Mouse (Mus musculus) CD4-positive, CD25-positive, alpha-beta regulatory T cell, adult 4 months (primary cell): ENCODE results near the gene Tmem88b. TPM values are rescaled to one million over a fixed set of nuclear protein-coding genes. Genes with fewer than 3 reads are reported as not detected.

ENCODE experiments used
- polyA plus RNA-seq, 2 experiments: library from polyadenylated mRNA; unstranded; fragments of 100-300 nt; shearing (Covaris generic); gene quantifications; one replicate each; pipeline ENCODE4 v1.2.1; 2017

Tmem88b gene
- polyA plus RNA-seq, 2 experiments from 2014 or later: not detected

Other genes starting within 250 kb of the Tmem88b start
- gene Nadk, start 223.5 kb downstream of the Tmem88b start, polyA plus RNA-seq: 10 to 100 TPM; 64.7 to 81.5 TPM
- 1 to 10 TPM; 9.1 to 9.7 TPM for gene Slc35e2, start 184.5 kb downstream of the Tmem88b start, polyA plus RNA-seq
- gene Cdk11b, start 161.0 kb downstream of the Tmem88b start, polyA plus RNA-seq: 100 to 1,000 TPM; 121 to 144 TPM
- gene Gm10563, start 140.5 kb downstream of the Tmem88b start, polyA plus RNA-seq: not detected
- gene Mmp23, start 132.5 kb downstream of the Tmem88b start, polyA plus RNA-seq: not detected
- gene Mib2, start 116.7 kb downstream of the Tmem88b start, polyA plus RNA-seq: 1 to 10 TPM; 4.8 to 5.1 TPM
- gene Fndc10, start 91.5 kb downstream of the Tmem88b start, polyA plus RNA-seq: 1 to 10 TPM in 1 of 2 experiments, under 1 TPM in 1; 0.59 to 1.4 TPM
- 100 to 1,000 TPM; 153 to 164 TPM for gene Ssu72, start 81.1 kb downstream of the Tmem88b start, polyA plus RNA-seq
- gene Tmem240, start 51.1 kb downstream of the Tmem88b start, polyA plus RNA-seq: under 1 TPM in 1 of 2 experiments, not detected in 1; 0.24 TPM
- gene Atad3a, start 24.8 kb downstream of the Tmem88b start, polyA plus RNA-seq: 10 to 100 TPM; 22.9 to 32.9 TPM
- gene Vwa1, start 11.2 kb downstream of the Tmem88b start, polyA plus RNA-seq: under 1 TPM in 1 of 2 experiments, not detected in 1; 0.23 TPM
- gene Ankrd65, start 4.6 kb upstream of the Tmem88b start, polyA plus RNA-seq: not detected
- gene Mrpl20, start 17.0 kb upstream of the Tmem88b start, polyA plus RNA-seq: 100 to 1,000 TPM; 117 to 130 TPM
- gene Ccnl2, start 26.6 kb upstream of the Tmem88b start, polyA plus RNA-seq: 100 to 1,000 TPM in 1 of 2 experiments, 10 to 100 TPM in 1; 99.1 to 124 TPM
- 100 to 1,000 TPM; 167 to 217 TPM for gene Aurkaip1, start 45.4 kb upstream of the Tmem88b start, polyA plus RNA-seq
- gene Mxra8, start 53.8 kb upstream of the Tmem88b start, polyA plus RNA-seq: 1 to 10 TPM; 2.1 to 2.3 TPM
- 1 to 10 TPM; 2.2 to 4.7 TPM for gene Dvl1, start 61.5 kb upstream of the Tmem88b start, polyA plus RNA-seq
- gene Tas1r3, start 77.5 kb upstream of the Tmem88b start, polyA plus RNA-seq: under 1 TPM; 0.62 to 0.66 TPM
- 10 to 100 TPM; 17.0 to 20.1 TPM for gene Cptp, start 83.6 kb upstream of the Tmem88b start, polyA plus RNA-seq
- 100 to 1,000 TPM in 1 of 2 experiments, 10 to 100 TPM in 1; 93.4 to 109 TPM for gene Ints11, start 83.7 kb upstream of the Tmem88b start, polyA plus RNA-seq
- gene Pusl1, start 105.9 kb upstream of the Tmem88b start, polyA plus RNA-seq: 10 to 100 TPM; 22.1 to 27.6 TPM
- gene Acap3, start 105.9 kb upstream of the Tmem88b start, polyA plus RNA-seq: 1 to 10 TPM; 3.2 to 4.1 TPM
- 10 to 100 TPM; 21.6 to 29.7 TPM for gene Ube2j2, start 158.0 kb upstream of the Tmem88b start, polyA plus RNA-seq
- 1 to 10 TPM; 7.6 TPM for gene C1qtnf12, start 176.4 kb upstream of the Tmem88b start, polyA plus RNA-seq
- 1 to 10 TPM in 1 of 2 experiments, under 1 TPM in 1; 0.92 to 1.3 TPM for gene B3galt6, start 206.8 kb upstream of the Tmem88b start, polyA plus RNA-seq
- gene Sdf4, start 207.0 kb upstream of the Tmem88b start, polyA plus RNA-seq: 100 to 1,000 TPM; 528 to 589 TPM
- gene Tnfrsf4, start 228.0 kb upstream of the Tmem88b start, polyA plus RNA-seq: 1,000 to 10,000 TPM; 1,065 to 1,393 TPM
- gene Tnfrsf18, start 240.3 kb upstream of the Tmem88b start, polyA plus RNA-seq: 100 to 1,000 TPM; 745 to 823 TPM